Mouse (Mus musculus): ENCODE results near the gene Lrrc32. TPM values are rescaled to one million over a fixed set of nuclear protein-coding genes. Genes with fewer than 3 reads are reported as not detected.

The Lrrc32 gene
- polyA plus RNA-seq, 1 experiment, result not detected

GRCm38 (mm10) chr7:98524401-98524800 lies 35.3 kb downstream of the Lrrc32 start:
- no peak for TF ChIP-seq GATA1 (IDR thresholded peaks at IDR 0.05; ENCODE audit: low read length)

- TF ChIP-seq GATA1 (IDR thresholded peaks at IDR 0.05; ENCODE audit: low read length), result no peak
Observed at GRCm38 (mm10) chr7:98524869-98525699, 36.0 kb downstream of the Lrrc32 start.

- TF ChIP-seq GATA1 (IDR thresholded peaks at IDR 0.05; ENCODE audit: low read length), result no peak
Observed at GRCm38 (mm10) chr7:98527085-98527484, 38.0 kb downstream of the Lrrc32 start.

- no peak for TF ChIP-seq GATA1 (IDR thresholded peaks at IDR 0.05; ENCODE audit: low read length)
Observed at GRCm38 (mm10) chr7:98531612-98532011, 42.5 kb downstream of the Lrrc32 start.

- TF ChIP-seq GATA1 (IDR thresholded peaks at IDR 0.05; ENCODE audit: low read length), result no peak
Observed at GRCm38 (mm10) chr7:98532981-98533380, 43.9 kb downstream of the Lrrc32 start.

- no peak for TF ChIP-seq GATA1 (IDR thresholded peaks at IDR 0.05; ENCODE audit: low read length)
Observed at GRCm38 (mm10) chr7:98534432-98534855, 45.4 kb downstream of the Lrrc32 start.

- TF ChIP-seq GATA1 (IDR thresholded peaks at IDR 0.05; ENCODE audit: low read length), result no peak
Observed at GRCm38 (mm10) chr7:98535191-98535590, 46.1 kb downstream of the Lrrc32 start.

GRCm38 (mm10) chr7:98535882-98536281 lies 46.8 kb downstream of the Lrrc32 start:
- no peak for TF ChIP-seq GATA1 (IDR thresholded peaks at IDR 0.05; ENCODE audit: low read length)

- no peak for TF ChIP-seq GATA1 (IDR thresholded peaks at IDR 0.05; ENCODE audit: low read length)
Observed at GRCm38 (mm10) chr7:98537210-98537966, 48.3 kb downstream of the Lrrc32 start.

GRCm38 (mm10) chr7:98537967-98538573 lies 49.0 kb downstream of the Lrrc32 start:
- no peak for TF ChIP-seq GATA1 (IDR thresholded peaks at IDR 0.05; ENCODE audit: low read length)

- no peak for TF ChIP-seq GATA1 (IDR thresholded peaks at IDR 0.05; ENCODE audit: low read length)
Observed at GRCm38 (mm10) chr7:98540879-98541278, 51.8 kb downstream of the Lrrc32 start.

GRCm38 (mm10) chr7:98541564-98541963 lies 52.5 kb downstream of the Lrrc32 start:
- TF ChIP-seq GATA1 (IDR thresholded peaks at IDR 0.05; ENCODE audit: low read length), result no peak

- no peak for TF ChIP-seq GATA1 (IDR thresholded peaks at IDR 0.05; ENCODE audit: low read length)
Observed at GRCm38 (mm10) chr7:98542267-98542666, 53.2 kb downstream of the Lrrc32 start.

GRCm38 (mm10) chr7:98542731-98543142 lies 53.7 kb downstream of the Lrrc32 start:
- no peak for TF ChIP-seq GATA1 (IDR thresholded peaks at IDR 0.05; ENCODE audit: low read length)

- no peak for TF ChIP-seq GATA1 (IDR thresholded peaks at IDR 0.05; ENCODE audit: low read length)
Observed at GRCm38 (mm10) chr7:98543853-98544370, 54.8 kb downstream of the Lrrc32 start.

- no peak for TF ChIP-seq GATA1 (IDR thresholded peaks at IDR 0.05; ENCODE audit: low read length)
Observed at GRCm38 (mm10) chr7:98544556-98544955, 55.5 kb downstream of the Lrrc32 start.
